Mouse (Mus musculus) right cerebral cortex, postnatal 10 days (tissue): ENCODE measurements around the gene Stau1.

Experiments used
- DNase-seq, 2 experiments: peaks; one replicate each; pipeline ENCODE4 v3.0.0; 2021; ENCODE audit warnings: low spot score in 2 of 2

Stau1 gene

DNA sequence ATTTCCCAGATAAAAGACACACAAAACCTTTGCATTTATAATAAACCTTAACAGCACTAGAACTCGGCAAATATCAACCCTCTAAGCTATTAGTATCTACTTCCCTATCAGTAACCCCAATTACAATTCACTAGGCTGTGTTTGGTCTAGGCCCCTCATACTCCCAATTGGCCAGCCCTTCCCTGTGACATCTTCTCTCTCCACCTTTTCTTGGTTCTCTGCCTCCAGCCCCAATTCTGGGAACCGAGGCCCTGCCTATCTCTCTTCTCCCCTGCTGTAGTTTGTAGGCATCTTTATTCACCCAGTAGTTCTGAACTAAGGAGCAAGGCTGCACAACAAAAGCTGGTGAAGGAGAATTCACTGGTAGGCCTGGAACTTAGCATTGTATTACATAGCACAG lies 72.1 kb downstream of the Stau1 start:
- DNase-seq = no peak

DNA sequence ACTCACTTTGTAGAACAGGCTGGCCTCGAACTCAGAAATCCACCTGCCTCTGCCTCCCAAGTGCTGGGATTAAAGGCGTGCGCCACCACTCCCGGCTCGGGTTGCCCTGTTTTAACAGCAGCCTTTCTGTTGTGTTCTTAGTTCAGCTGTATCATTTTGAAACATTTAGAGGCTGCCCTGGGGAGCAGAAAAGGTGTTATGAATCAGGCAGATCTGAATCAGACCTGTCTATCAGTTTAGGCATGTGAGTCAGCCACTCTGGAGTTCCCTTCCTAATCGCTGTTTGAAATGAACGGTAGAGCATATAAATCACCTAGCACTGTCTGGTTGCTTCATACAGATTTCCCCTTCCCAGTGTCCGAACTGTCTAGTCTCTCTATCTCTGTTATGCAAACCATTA lies 85.6 kb downstream of the Stau1 start:
- no peak for DNase-seq

DNA sequence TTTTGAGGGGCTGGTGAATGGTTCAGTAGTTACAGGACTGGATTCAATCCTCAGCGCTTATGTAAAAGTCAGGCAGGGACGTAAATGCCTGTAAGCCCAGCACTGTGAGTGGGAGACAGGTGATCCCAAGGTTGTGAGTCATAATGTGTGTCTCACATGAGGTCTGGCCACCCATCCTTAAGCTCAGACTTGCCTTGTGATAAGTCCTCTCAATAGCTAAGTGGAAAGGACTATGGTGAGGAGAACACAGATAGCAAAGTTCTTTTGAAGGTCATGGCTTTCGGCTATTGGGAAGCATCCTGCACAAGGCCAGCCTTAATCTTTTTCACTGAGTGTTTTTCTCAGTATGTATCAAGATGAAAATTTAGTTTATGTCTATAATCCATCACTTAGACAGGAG lies 86.4 kb downstream of the Stau1 start:
- DNase-seq = no peak

- no peak for DNase-seq
Observed at GRCm38 (mm10) chr2:166906523-166907182, 89.4 kb downstream of the Stau1 start.

DNA sequence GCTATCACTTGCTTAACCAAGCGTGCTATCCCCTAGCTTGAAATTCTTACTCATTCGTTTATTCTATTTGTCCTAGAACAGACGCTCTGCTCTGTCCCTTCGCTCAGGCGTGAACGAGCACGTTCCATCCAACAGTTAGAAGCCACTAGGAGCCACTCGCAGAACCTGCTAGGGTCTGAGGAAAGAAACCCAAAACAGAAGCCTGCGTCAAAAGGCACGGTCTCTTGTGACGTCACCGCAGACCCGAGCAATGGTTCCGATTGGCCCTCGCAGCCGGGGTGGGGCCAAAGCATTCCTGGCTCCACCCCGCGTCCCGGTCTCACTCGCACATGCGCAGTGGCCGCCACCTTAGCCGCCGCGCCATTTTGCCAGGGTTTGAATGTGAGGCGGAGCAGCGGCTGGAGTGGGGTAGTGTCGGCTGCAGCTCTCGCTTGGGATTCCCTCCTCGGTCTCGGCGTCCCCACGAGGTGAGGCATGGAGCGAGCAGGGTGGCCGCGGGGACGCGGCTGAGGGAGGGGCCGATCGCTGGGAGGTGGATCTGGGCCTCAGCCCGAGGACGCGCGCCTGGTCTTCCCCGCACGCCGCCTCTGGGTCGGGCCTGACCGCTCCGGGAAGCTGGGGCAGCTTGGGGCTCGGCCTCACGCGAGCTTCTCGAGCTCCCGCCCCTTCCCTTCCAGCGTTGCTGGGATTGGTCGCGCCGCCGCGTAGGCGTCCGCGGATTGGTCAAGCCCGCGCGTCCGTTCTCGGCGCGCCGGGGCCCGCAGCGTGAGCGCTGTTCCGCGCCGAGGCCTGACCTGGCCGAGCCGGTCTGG lies 90.2 kb downstream of the Stau1 start, which contains the start of gene Cse1l:
Gene Cse1l, plus strand, starts transcription at position 330 of the 812 bp plus-strand sequence.
- peak; percentile 99 for DNase-seq

- no peak for DNase-seq
Observed at GRCm38 (mm10) chr2:166903719-166904282, 92.3 kb downstream of the Stau1 start.

GRCm38 (mm10) chr2:166900792-166901505 lies 95.2 kb downstream of the Stau1 start:
- no peak for DNase-seq

DNA sequence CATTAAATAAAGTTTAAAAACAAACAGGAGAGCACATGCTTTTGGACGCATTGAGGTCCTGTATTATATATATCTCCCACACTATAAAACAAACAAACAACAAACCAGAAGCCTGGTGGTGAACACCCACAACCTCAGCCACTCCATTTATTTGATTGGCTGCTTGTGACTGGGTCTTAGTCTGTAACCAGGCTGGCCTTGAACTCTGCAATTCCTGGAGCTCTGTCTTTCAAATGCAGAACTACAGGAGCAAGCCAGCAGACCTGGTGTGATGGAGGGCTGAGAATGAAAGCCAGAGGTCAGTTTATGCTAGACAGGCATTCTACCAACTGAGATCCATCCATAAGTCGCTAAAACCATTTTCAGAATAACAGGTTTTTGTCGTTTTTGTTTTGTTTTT lies 96.4 kb downstream of the Stau1 start:
- DNase-seq = no peak

- DNase-seq = no peak
Observed at GRCm38 (mm10) chr2:166899161-166899560, 96.9 kb downstream of the Stau1 start.
